Mouse (Mus musculus): ENCODE measurements around the gene Nes.

Gene Nes

DNA sequence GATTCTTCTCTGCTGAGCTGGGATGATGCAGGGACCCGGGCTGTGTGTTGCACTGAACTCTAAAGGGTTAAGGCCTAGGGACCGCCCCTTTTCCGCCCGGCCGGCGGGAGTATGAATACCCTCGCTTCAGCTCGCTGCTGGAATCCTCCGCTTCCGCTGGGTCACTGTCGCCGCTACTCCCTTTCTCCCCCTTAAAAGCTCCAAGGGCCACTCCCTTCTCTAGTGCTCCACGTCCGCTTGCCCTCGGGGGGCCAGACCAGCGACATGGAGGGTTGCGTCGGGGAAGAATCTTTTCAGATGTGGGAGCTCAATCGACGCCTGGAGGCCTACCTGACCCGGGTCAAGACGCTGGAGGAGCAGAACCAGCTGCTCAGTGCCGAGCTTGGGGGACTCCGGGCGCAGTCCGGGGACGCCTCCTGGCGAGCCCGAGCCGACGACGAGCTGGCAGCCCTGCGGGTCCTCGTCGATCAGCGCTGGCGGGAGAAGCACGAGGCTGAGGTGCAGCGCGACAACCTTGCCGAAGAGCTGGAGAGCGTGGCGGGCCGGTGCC lies at the start of gene Nes:
Gene Nes, plus strand, starts transcription at position 140 of the 550 bp plus-strand sequence.
- no peak for DNase-seq (ENCODE audit: low spot score)

DNA sequence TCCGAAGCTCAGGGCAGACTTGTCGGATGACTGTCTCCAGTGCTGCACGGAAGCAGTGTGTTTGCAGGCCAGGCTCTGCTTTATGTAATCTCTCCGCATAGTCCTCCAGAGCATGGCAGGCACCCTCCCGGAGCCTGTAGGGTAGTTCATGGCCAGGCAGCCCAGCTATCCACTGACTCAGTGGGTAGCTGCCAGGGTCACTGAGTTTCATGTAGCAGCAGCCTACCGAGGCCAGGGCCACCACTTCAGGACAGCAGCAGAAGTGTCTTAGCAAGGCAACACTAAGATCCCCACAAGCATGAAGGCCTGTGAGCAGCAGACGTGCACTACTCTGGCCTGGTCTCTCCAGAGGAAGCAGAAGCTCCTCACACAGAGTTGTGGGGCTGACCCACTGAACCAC lies 45.9 kb upstream of the Nes start:
- no peak for DNase-seq (ENCODE audit: low spot score)

DNA sequence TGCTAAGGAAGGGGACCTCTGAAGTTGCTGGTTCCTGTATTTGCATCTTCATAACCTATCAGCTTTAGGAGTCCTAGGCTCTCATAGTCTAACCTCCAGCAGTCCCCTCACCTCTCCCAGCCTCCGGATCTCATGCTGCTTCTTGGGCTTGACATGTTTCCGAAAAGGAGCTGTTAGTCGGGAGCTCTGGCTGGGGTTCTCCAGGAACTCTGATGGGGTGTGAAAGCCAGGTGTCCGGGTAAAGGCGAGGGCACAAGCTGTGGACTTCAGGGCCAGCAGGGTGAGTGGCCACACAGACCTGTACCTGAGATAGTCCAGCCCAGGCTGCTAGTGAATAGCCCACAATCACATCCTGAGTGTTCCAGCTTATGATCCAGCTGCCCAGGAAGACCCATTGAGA lies 43.4 kb upstream of the Nes start:
- DNase-seq (ENCODE audit: low spot score) = no peak

DNA sequence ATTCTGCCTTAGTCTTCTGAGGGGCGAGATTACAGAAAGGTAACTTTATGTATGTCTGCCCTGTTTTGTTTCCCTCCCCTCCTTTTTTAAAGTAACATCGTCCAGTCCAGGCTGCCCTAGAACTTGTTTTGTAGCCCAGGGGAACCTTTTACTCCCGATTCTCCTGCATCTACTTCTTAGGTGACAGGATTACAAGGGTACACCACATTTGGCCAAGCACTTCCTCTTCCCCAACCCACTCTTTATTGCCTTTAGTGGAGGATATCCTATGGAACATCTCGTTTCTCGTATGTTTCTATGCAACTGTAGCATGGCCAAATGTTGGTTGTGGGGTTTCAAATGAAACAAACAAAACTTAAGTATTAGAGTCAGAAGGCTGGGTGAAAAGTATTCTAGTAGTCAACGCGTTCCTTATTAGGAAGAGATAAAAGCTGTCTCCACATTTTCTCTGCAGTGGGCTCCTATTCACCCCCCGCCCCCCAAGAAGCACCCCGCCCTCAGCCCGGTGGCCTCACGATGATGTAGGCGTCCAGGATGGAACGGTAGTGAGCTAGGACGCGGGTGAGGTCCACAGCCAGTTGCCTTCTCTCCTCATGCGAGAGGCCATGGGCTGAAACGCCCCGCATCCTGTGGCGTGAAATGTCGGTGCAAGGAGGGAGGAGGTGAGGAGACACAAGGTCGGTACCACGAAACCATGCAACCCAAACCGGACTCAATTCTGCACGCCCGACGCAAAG lies 41.4 kb upstream of the Nes start:
- DNase-seq (ENCODE audit: low spot score) = no peak

DNA sequence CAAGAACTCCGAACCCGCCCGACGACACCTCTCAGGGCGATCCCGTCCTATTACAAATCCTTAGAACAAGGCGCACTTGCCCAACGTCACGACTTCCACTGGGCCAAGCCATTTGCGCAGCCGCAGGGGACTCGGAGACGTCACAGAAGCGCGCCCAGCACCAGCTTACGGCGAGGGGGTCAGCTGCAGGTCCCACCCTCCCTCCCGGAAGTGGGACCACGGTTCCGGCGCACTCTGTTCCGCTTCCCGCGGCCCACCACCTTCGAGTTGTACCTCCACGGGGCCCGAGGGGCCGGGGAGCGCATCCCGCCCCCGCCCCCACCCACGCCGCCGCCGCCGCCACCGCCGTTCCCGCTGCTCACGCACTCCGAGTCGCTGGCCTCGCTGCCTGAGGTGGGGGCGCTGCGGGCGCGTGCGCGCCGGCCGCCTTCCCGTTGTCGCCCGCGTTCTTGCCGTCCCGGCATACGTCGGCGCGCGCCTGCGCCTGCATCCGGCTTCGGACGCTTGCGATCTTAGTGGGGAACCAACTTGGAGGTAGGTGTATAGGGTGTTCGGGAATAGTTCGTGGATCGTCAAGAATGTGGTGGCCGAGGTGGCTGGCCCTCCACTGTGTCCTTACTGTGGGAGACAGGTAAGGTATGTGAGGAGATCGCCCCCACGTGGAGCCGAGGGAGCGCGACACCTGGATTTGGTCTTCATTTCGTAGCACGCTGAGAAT lies 40.6 kb upstream of the Nes start, which contains the start of the genes Isg20l2 and Rrnad1:
Gene Isg20l2, plus strand, starts transcription at position 237 of the 718 bp plus-strand sequence.
Gene Rrnad1, minus strand, starts transcription at position 640 of the 718 bp plus-strand sequence.
- DNase-seq (ENCODE audit: low spot score) = peak; percentile 83

DNA sequence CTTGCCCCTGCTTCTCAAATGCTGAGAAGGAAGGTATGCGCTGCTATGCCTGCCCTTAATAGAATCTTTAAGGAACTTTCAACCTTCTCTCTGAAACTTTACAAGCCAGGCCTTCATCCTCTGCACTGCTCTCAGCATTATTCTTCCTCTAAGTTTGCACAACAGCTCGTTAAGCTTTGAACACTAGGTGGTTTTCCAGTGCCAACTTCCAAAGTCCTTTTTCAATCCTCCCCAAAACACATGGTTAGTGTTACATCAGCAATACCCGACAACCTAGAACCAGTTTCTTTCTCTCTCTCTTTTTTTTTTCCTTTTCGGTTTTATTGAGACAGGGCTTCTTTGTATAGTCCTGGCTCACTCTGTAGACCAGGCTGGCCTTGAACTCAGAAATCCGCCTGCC lies 36.9 kb upstream of the Nes start:
- DNase-seq (ENCODE audit: low spot score) = no peak

DNA sequence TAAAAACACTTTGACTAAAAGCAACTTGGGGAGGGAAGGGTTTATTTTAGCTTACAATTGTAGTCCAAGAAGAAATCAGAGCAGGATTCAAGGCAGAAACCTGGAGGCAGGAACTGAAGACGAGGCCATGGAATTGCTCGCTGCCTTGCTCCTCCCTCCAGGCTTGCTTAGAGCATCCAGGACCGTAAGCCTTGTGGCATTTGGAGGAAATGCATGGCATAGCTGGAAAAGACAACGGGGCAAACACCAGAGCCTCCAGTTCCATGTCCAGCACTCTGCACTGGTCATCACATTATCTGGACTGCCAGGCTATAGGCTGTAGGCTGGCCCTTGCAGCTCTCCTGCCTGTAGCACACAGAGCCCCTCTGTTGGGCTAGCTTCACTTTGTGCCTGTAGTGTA lies 36.4 kb upstream of the Nes start:
- DNase-seq (ENCODE audit: low spot score) = no peak

DNA sequence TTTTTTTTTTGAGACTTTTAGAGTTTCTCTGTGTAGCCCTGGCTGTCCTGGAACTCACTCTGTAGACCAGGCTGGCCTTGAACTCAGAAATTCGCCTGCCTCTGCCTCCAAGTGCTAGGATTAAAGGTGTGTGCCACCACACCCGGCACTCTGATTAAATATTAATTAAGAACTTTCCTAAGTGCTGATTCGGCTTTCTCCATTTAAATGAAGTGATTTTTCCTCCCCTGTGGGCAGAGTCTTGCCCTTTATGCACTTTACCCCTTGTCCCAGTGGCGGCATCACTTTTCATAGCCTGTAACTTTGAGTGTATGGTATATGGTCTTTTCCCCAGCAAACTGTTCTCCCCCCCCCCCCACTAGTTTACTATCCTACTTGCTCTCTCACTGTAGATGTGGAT lies 35.7 kb upstream of the Nes start:
- DNase-seq (ENCODE audit: low spot score) = no peak

DNA sequence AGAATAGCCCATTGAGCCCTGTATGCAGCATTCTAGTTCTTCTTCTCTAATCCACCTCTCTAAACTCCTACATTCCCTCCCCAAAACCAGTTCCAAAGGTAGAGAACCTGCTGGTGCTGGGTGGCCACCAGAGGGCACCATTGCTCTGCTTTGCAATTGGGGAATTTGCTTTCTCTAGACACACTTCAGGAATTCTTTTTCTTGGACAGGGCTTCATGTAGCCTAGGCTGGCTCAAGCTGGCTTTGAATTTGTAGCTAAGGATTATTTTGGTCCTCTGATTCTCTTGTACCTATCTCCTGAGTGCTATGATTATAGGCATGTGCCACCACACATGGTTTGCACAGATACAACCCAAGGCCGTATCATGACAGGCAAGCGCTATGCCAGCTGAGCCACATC lies 35.1 kb upstream of the Nes start:
- DNase-seq (ENCODE audit: low spot score) = peak; percentile 45

DNA sequence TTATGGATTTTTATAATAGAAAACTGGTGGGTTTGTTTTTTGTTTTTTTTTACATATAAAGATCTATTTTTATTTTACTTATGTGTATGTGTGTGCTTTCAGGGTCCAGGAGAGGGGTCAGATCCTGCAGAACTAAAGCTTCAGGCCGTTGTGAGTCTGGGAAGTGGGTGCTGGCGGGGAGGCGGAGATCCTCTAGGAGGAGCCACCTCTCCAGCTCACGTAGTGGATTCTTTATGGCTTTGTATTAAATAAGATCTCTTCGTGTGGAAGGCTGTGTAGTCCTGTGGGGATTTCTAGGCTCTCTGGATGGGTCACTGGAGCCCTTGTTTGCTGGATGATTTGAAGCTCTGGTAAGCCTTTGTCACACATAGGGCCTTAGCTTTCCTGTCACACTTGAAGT lies 30.3 kb upstream of the Nes start:
- no peak for DNase-seq (ENCODE audit: low spot score)

DNA sequence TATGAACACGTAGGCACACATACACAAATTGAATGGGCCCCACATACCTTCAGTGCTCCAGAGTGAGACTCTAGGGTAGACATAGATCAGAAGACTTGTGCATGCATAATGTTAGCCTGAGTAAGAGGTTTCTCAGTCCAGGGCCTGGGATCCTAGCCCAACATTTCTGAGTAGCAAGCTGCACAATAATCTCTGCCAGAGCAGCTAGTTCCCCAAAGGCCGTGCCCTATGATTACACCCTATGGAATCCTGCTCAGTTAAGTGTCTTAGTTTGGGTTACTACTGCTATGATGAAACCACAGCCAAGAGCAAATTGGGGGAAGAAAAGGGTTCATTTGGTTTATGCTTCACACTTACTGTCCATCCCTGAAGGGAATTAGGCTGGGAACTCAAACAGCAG lies 28.4 kb upstream of the Nes start:
- no peak for DNase-seq (ENCODE audit: low spot score)

DNA sequence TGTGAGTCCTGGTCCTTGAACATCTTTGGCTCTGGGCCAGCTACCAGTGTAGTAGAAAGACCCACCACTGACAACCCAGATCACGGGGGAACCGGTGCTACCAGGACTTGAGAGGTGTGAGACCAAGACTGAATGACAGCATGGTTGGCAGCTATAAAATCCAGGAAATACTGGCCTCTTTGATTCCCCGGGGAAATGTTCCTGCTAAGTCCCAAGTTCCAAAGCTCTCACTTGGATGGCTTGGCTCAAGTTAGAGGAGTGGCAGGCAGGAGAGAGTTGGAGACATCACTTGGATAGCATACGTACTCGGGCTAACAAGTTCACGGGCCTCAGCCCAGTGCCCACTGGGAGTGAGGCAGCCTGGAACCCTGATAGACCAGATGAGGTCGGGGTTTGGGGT lies 27.3 kb upstream of the Nes start:
- no peak for DNase-seq (ENCODE audit: low spot score)

DNA sequence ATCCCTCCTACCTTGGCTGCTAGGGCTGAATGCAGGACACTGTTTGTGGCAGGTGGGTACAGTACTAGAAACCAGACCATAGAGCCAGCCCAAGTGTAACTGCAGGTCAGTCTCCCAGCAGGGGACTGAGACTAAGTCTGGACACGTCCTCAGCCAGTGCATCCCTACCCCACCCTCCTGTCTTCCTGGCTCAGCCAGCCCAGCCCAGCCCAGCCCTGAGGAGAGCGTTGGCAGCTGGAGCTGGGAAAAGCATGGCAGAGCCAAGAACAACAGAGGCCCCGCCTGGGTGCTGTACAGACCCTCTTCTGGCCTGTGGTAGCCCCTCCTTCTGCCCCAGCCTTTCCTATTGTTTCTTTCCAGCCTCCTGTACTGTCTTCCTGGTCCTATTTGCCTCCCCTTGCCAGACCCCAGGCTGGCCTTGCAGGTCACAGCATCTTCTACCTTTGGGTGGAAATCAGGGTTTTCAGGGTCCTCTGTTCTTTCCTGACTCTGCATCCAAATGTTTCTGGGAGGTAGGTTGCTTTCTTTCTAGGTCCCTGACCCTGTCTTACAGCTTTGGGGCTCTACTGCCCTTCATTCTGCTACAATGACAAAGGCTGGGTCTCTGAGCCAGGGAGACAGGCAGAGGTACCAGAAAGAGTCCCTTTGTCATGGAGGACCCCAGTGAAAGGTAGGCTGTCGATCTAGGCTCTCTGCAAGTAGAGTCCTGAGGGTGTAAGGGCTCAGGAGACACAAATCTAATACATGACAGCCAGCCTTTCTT lies 25.9 kb upstream of the Nes start:
- no peak for DNase-seq (ENCODE audit: low spot score)

DNA sequence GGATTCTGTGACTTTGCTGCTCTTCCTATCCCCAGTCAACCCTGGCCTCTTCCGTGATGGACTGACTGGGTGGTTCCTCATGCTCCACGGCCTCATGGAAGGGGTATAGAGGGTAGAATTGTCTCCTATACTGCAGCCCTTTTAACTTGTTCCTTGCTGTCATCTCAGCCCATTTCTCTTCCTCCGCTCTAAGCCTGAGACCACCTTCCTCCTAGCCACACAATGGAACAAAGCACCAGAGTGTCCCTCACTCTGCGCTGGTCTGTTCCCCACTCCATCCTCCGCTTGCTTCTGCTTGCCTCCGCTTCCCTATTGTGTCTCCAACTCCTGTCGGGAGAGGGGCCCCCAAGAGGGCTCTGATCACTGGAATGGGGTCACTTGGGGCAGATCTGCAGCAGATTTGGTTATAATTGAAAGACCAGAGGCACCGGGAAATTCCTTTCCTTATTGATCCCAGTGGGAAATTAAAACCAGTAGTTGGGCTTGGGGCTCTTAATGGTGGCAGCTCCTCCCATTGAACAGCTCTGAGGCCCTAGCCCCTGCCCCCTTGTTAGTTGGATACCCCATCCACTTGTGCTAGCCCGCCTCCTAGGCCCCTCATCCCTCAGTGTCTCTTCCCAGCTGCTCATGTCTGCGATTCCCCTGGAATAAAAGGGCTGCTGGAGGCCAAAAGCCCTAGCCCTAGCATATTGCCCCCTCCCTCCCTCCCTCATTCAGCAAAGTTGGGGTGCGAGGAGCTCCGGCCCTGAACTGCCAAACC lies 24.9 kb upstream of the Nes start:
- DNase-seq (ENCODE audit: low spot score) = no peak

DNA sequence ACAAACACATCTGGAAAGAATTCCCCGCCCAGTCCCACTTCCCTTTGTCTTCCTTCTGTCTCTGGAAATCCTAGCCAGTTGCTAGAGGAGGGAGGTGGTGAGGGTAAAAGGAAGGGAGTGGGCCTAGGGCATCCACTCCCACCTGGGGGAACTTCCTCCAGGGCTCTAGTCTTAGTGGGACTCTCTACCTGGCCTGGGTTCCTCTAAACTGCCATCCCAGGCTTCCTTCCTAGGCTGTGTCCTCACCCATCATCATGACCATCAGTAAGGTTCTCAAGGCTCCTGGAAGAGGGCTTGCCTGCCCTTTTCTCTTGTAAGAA lies 24.4 kb upstream of the Nes start:
- no peak for DNase-seq (ENCODE audit: low spot score)

DNA sequence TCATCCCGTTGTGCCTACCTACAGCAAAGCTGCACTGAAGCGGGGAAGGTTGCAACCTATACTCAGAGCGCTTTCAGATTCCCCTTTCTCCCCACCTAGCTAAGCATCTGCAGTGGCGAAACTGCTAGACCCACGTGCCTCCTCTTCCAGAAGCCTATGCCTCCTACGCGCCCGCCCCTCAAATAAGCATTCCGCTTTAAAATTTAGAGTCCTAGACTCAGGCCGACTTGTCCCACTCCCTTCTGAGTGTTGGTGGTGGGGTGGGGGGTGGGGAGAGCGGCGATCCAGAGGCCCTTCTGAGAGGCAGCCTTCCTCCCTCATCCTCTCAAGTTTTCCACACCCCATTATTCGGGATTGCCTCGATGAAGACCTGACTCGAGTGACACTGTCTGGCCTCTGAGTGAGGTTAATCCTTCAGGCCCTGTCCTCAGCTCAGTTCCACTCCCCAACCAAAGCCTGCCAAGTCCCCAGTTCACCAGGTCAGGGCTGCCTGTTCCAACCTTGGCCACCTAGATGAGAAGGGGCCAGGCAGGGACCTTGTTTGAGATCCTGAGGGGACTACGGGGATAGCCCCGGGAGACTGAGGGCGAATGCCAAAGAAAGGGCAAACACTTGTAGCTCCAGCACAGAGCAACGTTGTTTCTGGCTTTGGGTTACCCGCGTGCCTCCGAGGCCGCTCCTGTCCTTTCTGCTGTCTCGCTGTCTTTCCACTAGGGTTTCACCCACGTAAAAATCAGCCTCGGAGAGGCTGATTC lies 23.6 kb upstream of the Nes start:
- no peak for DNase-seq (ENCODE audit: low spot score)

DNA sequence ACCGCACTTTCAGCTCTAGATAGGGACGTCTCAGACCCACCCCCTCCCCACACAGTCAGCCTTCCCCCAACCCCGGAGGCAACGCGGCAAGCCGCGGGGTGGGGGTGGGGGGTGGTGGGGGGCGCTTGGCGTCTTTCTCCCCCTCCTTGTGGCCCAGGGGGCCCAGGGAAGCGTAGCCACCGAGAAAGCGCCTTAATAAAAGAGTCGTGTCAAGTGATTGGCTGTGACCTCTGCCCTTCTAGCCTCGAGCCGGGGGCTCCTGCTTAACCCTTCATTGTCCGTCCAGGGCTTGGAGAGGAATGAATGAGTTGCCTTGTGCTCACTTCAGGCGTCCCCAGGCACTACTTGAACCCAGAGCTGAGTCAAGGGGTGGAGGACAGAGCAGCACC lies 23.1 kb upstream of the Nes start:
- no peak for DNase-seq (ENCODE audit: low spot score)

DNA sequence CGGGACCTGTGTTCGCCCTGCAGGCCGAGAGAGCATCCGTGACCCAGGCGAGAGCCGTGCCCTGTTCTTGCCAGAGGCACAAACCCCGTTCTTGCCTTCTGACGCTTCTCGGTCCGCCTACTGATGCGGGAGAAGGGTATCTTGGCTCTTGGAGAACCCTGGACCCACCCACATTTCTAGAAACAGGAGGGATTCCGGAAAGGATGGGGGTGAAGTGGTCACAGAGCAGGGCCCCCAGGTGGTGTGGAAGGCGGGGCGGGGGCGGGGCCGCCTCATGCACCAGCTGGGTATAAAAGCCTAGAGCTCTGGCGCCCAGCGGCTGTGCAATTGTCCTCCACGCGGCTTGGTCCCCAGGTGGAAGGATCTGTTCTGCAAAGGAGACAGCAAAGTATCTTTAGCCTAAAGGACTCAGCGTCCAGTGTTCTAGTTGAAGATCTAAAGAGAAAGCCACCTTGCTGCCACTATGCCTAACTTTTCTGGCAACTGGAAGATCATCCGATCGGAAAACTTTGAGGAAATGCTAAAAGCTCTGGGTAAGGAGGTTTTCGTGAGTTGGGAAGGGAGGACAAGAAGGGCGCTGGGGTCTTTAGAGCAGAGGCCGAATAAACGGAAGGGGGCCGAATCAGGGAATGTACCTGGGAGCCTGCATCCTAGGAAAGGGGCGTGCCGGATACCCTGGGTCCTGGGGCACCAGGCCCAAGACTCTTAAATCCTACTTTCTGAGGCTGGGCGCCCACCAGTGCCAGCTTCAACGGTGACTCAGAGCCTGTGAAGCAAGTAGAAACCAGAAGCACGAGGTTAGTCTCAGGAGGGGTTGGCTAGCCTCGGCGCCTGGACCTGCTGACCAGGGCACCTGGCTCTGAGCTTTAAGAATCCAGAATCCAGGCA lies 22.3 kb upstream of the Nes start, which contains the start of gene Crabp2:
Gene Crabp2, plus strand, starts transcription at position 289 of the 888 bp plus-strand sequence.
- DNase-seq (ENCODE audit: low spot score) = no peak

DNA sequence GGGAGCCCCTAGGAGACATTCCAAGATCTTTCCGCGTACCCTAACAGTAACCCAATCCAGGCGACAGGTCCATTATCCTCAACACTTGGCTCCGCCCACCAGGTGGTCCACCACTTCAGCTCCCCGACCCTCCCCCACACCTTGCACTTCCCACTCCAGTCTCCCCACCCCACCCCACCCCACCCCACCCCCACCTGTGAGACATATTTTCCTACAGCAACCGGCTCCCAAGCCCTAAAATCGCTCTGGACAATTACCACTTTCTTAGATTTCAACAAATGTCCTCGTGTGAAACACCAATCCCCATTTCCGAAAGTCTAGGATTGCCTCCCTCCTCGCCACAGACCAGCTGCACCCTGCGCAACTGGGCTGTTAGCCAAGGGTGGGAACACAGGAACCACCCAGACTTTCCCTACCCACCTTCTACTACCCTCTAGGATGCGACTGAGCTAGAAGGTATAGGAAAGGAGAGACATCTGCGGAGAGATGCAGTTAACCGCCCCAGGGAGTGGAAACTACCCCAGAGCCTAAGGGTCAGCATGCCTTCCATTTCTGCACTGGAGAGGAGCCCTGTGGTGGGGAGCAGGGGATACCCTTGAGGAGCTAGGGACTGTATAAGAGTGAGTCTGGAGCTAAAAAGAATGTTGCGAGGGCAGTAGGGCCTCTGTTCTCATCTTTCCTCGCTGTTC lies 21.5 kb upstream of the Nes start:
- no peak for DNase-seq (ENCODE audit: low spot score)

Data from spleen, adult 12 weeks (tissue).